Mouse (Mus musculus) myocyte (in vitro differentiated cells): ENCODE measurements around the gene Slc24a4. TPM values are rescaled to one million over a fixed set of nuclear protein-coding genes. Genes with fewer than 3 reads are reported as not detected.

Experiments
- H3K27me3 ChIP-seq: one replicate; pipeline ENCODE4 v1.6.1; 2011; ENCODE audit not compliant: control insufficient read depth, insufficient read depth, insufficient read length
- H3K36me3 ChIP-seq: one replicate; pipeline ENCODE4 v1.6.1; 2011; ENCODE audit not compliant: control insufficient read depth, insufficient read depth
- H3K4me2 ChIP-seq: one replicate; pipeline ENCODE4 v1.6.1; 2011; ENCODE audit warnings: low read depth, control low read depth
- H3K4me3 ChIP-seq: one replicate; pipeline ENCODE4 v1.5.1; 2011; ENCODE audit warnings: mild to moderate bottlenecking, control low read depth, moderate library complexity
- H3K79me2 ChIP-seq: one replicate; pipeline ENCODE4 v1.6.1; 2011; ENCODE audit not compliant: control insufficient read depth, insufficient read depth
- H3ac ChIP-seq: one replicate; pipeline ENCODE4 v1.6.1; 2011; ENCODE audit not compliant: control insufficient read depth, insufficient read length
- CEBPB ChIP-seq: IDR thresholded peaks from 2 replicates; pipeline ENCODE4 v1.6.1; 2011; ENCODE audit warnings: mild to moderate bottlenecking, moderate library complexity; ENCODE audit not compliant: poor library complexity, insufficient read depth, severe bottlenecking
- E2F4 ChIP-seq: IDR thresholded peaks from one replicate; pipeline ENCODE4 v1.6.1; 2011; ENCODE audit warnings: mild to moderate bottlenecking, control low read depth, moderate library complexity; ENCODE audit not compliant: insufficient read depth
- MAX ChIP-seq: IDR thresholded peaks from one replicate; pipeline ENCODE4 v1.6.1; 2011; ENCODE audit warnings: low read depth, mild to moderate bottlenecking, control low read depth
- MYOD1 ChIP-seq, 3 experiments: IDR thresholded peaks; one replicate each; pipeline ENCODE4 v1.6.1; 2011; ENCODE audit warnings: control low read depth in 2 of 3, low read depth in 2 of 3, mild to moderate bottlenecking in 2 of 3, moderate library complexity in 1 of 3; ENCODE audit not compliant: insufficient read length in 2 of 3, control insufficient read depth in 1 of 3
- MYOG ChIP-seq, 3 experiments: IDR thresholded peaks; one replicate each; pipeline ENCODE4 v1.6.1; 2011; ENCODE audit warnings: control low read depth in 2 of 3, low read depth in 2 of 3, mild to moderate bottlenecking in 2 of 3; ENCODE audit not compliant: insufficient read length in 2 of 3, control insufficient read depth in 1 of 3, insufficient read depth in 1 of 3
- POLR2A ChIP-seq: IDR thresholded peaks from one replicate; pipeline ENCODE4 v1.6.1; 2011; ENCODE audit warnings: low read depth, mild to moderate bottlenecking, control low read depth, moderate library complexity; ENCODE audit not compliant: insufficient read length
- POLR2AphosphoS2 ChIP-seq: IDR thresholded peaks from one replicate; pipeline ENCODE4 v1.6.1; 2011; ENCODE audit warnings: low read depth, control low read depth; ENCODE audit not compliant: insufficient read length
- REST ChIP-seq: IDR thresholded peaks from one replicate; pipeline ENCODE4 v1.6.1; 2011; ENCODE audit warnings: mild to moderate bottlenecking, control low read depth, moderate library complexity; ENCODE audit not compliant: insufficient read depth, insufficient read length
- SRF ChIP-seq: IDR thresholded peaks from one replicate; pipeline ENCODE4 v1.6.1; 2011; ENCODE audit warnings: low read depth; ENCODE audit not compliant: control insufficient read depth, insufficient read length
- TCF12 ChIP-seq: IDR thresholded peaks from one replicate; pipeline ENCODE4 v1.6.1; 2011; ENCODE audit warnings: mild to moderate bottlenecking, control low read depth; ENCODE audit not compliant: poor library complexity, insufficient read depth, severe bottlenecking
- TCF3 ChIP-seq: IDR thresholded peaks from one replicate; pipeline ENCODE4 v1.6.1; 2011; ENCODE audit warnings: low read depth, control low read depth; ENCODE audit not compliant: insufficient read length
- USF1 ChIP-seq: IDR thresholded peaks from one replicate; pipeline ENCODE4 v1.6.1; 2011; ENCODE audit warnings: low read depth, mild to moderate bottlenecking, control low read depth, moderate library complexity
- polyA plus RNA-seq: library from polyadenylated mRNA; unstranded; fragments of >200 nt; fragmentation: generic; extraction: Trizol; gene quantifications from one replicate; pipeline ENCODE4 v1.2.1, GENCODE M21; 2012; ENCODE audit warnings: missing spikeins

Slc24a4 gene
- polyA plus RNA-seq, 1 experiment: 0.01 TPM

DNA sequence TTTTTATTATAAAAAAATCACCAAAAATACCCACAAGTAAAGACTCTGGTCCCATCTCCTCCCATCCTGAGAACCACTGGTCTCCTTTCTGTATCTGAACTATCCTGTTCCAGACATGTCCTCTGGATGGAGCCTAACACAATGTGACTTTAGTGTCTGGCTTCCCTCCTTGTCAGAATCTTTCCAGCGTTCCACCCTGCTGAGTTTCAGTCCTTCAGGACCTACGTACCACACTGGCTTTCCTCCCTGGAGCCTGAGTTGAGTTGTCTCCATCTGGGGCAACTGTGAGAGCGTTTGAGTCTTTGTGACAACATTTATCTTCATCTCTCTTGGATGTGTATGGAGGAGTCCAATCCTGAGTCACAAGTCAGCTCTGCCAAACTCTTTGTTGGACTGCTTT lies 123.5 kb downstream of the Slc24a4 start:
- H3K4me2 ChIP-seq: no peak overlapping the region
- no peaks in the 10 kb centered on the region for H3K27me3 ChIP-seq
- no peak overlapping the region for H3K4me3 ChIP-seq
- H3K36me3 ChIP-seq: no peaks in the 10 kb centered on the region
- TF ChIP-seq SRF (no peak), TCF3 (no peak), POLR2AphosphoS2 (no peak), CEBPB (no peak)
- H3K79me2 ChIP-seq: no peaks in the 10 kb centered on the region
- no peak overlapping the region for H3ac ChIP-seq

- H3K79me2 ChIP-seq: no peaks in the 10 kb centered on the region
- TF ChIP-seq E2F4 (no peak), POLR2AphosphoS2 (no peak), SRF (no peak)
- H3K4me3 ChIP-seq: no peak overlapping the region
- no peak overlapping the region for H3ac ChIP-seq
- no peak overlapping the region for H3K4me2 ChIP-seq
- no peaks in the 10 kb centered on the region for H3K36me3 ChIP-seq
- H3K27me3 ChIP-seq: no peaks in the 10 kb centered on the region
Measured at GRCm38 (mm10) chr12:102252525-102252924, 124.0 kb downstream of the Slc24a4 start.

- TF ChIP-seq TCF3 (no peak), USF1 (no peak), SRF (no peak), REST (no peak), MYOD1 (IDR thresholded peaks at IDR 0.05; ENCODE audit: control insufficient read depth in 1 of 3, insufficient read length in 2 of 3, low read depth in 2 of 3) (no peak), TCF12 (no peak), POLR2A (no peak), CEBPB (peak; percentile 64; the same call in 1 of the 2 replicates)
- H3K4me2 ChIP-seq: no peak overlapping the region
- no peaks in the 10 kb centered on the region for H3K27me3 ChIP-seq
- no peaks in the 10 kb centered on the region for H3K79me2 ChIP-seq
- H3K36me3 ChIP-seq: no peaks in the 10 kb centered on the region
- no peak overlapping the region for H3ac ChIP-seq
- no peak overlapping the region for H3K4me3 ChIP-seq
Measured at GRCm38 (mm10) chr12:102255012-102255411, 126.5 kb downstream of the Slc24a4 start.

- Histone ChIP-seq H3K79me2 (no peaks in the 10 kb centered on the region), H3K4me3 (no peak overlapping the region), H3ac (no peak overlapping the region), H3K27me3 (no peaks in the 10 kb centered on the region), H3K4me2 (no peak overlapping the region), H3K36me3 (no peaks in the 10 kb centered on the region)
- TF ChIP-seq USF1 (no peak), MYOD1 (IDR thresholded peaks at IDR 0.05; ENCODE audit: control insufficient read depth in 1 of 3, insufficient read length in 2 of 3, low read depth in 2 of 3) (peak in 2 of 3 experiments; percentile 55 to 72)
Measured at GRCm38 (mm10) chr12:102258522-102259112, 130.1 kb downstream of the Slc24a4 start.

GRCm38 (mm10) chr12:102261933-102262396 lies 133.4 kb downstream of the Slc24a4 start:
- H3K4me2 ChIP-seq: no peak overlapping the region
- H3K79me2 ChIP-seq: no peaks in the 10 kb centered on the region
- no peak overlapping the region for H3K4me3 ChIP-seq
- no peaks in the 10 kb centered on the region for H3K27me3 ChIP-seq
- no peak overlapping the region for H3ac ChIP-seq
- TF ChIP-seq CEBPB: no peak
- no peak for TF ChIP-seq REST
- no peak for TF ChIP-seq POLR2A
- no peak for TF ChIP-seq E2F4
- no peak for TF ChIP-seq TCF3
- TF ChIP-seq POLR2AphosphoS2: no peak
- no peak for TF ChIP-seq MYOD1 (IDR thresholded peaks at IDR 0.05; ENCODE audit: control insufficient read depth in 1 of 3, insufficient read length in 2 of 3, low read depth in 2 of 3)
- TF ChIP-seq TCF12: no peak
- no peak for TF ChIP-seq MAX
- TF ChIP-seq SRF: no peak
- TF ChIP-seq MYOG (IDR thresholded peaks at IDR 0.05; ENCODE audit: control insufficient read depth in 1 of 3, insufficient read depth in 1 of 3, insufficient read length in 2 of 3, low read depth in 2 of 3): no peak
- no peak for TF ChIP-seq USF1
- no peaks in the 10 kb centered on the region for H3K36me3 ChIP-seq

DNA sequence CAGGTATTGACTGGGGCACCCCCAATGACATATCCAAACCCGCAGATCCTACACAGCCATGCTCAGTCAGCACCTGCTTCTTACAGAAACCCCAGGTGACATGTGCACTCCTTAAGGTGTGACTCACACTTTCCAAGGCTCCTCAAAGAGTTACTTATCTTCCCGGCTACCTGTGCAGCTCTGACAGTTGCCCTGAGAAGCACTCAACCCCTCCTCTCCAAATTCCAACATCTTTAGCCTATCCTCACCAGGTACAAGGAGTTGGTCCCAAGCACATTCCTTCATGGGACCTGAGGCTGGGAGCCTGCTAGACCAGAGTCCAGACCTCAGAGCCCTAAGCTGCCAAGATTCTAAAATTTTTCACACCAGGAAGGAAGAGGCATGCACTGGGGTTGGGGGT lies 134.3 kb downstream of the Slc24a4 start:
- no peak overlapping the region for H3K4me3 ChIP-seq
- no peaks in the 10 kb centered on the region for H3K36me3 ChIP-seq
- no peaks in the 10 kb centered on the region for H3K79me2 ChIP-seq
- H3K4me2 ChIP-seq: no peak overlapping the region
- H3K27me3 ChIP-seq: no peaks in the 10 kb centered on the region
- no peak overlapping the region for H3ac ChIP-seq
- no peak for TF ChIP-seq E2F4
- TF ChIP-seq CEBPB: no peak
- no peak for TF ChIP-seq MYOD1 (IDR thresholded peaks at IDR 0.05; ENCODE audit: control insufficient read depth in 1 of 3, insufficient read length in 2 of 3, low read depth in 2 of 3)
- TF ChIP-seq MYOG (IDR thresholded peaks at IDR 0.05; ENCODE audit: control insufficient read depth in 1 of 3, insufficient read depth in 1 of 3, insufficient read length in 2 of 3, low read depth in 2 of 3): no peak
- no peak for TF ChIP-seq POLR2AphosphoS2
- no peak for TF ChIP-seq MAX
- no peak for TF ChIP-seq POLR2A
- TF ChIP-seq SRF: no peak
- TF ChIP-seq REST: no peak
- no peak for TF ChIP-seq USF1
- no peak for TF ChIP-seq TCF3
- TF ChIP-seq TCF12: no peak
